Mouse (Mus musculus) bone marrow macrophage, adult 2 months (primary cell): ENCODE results near the gene Ahcyl1. TPM values are rescaled to one million over a fixed set of nuclear protein-coding genes. Genes with fewer than 3 reads are reported as not detected.
A peak's percentile ranks its signal among the peaks of the same experiment; 100 is the strongest.

Experiments used
- H3K27ac ChIP-seq: 2 replicates; pipeline ENCODE4 v1.5.1; 2012; ENCODE audit warnings: low read depth, low read length; ENCODE audit not compliant: insufficient read depth
- H3K4me1 ChIP-seq: 2 replicates; pipeline ENCODE4 v1.6.1; 2012; ENCODE audit warnings: low read length; ENCODE audit not compliant: control insufficient read depth, insufficient read depth
- H3K4me3 ChIP-seq: 2 replicates; pipeline ENCODE4 v1.5.1; 2012; ENCODE audit warnings: mild to moderate bottlenecking, low read length, moderate library complexity; ENCODE audit not compliant: insufficient read depth
- CTCF ChIP-seq: IDR thresholded peaks from 2 replicates; pipeline ENCODE4 v1.5.1; 2012; ENCODE audit warnings: low read depth, mild to moderate bottlenecking, low read length, moderate library complexity
- POLR2A ChIP-seq: IDR thresholded peaks from 2 replicates; pipeline ENCODE4 v1.6.1; 2012; ENCODE audit warnings: mild to moderate bottlenecking, low read depth, low read length, borderline replicate concordance
- polyA plus RNA-seq: library from polyadenylated mRNA; stranded (reverse); fragments of >200 nt; gene quantifications from 2 replicates; pipeline ENCODE4 v1.2.4, GENCODE M21; 2012; ENCODE audit not compliant: missing spikeins, insufficient read depth, insufficient read length

Ahcyl1 gene
- polyA plus RNA-seq = 87.4 and 97.2 TPM in 2 replicates

GRCm38 (mm10) chr3:107695948-107696881 is at the start of gene Ahcyl1:
Ahcyl1 (minus strand) TSS chr3:107696560.
- TF ChIP-seq POLR2A = no peak
- peak; percentile 91 for TF ChIP-seq CTCF

GRCm38 (mm10) chr3:107746026-107746425 is 49.7 kb upstream of the Ahcyl1 start:
- H3K4me1 ChIP-seq = peaks cover 6% of the 10 kb centered on the region
- no peak overlapping the region for H3K27ac ChIP-seq
- TF ChIP-seq CTCF = no peak
- TF ChIP-seq POLR2A = no peak
- no peak overlapping the region for H3K4me3 ChIP-seq

More at GRCm38 (mm10) chr3:107695948-107696881, at the start of gene Ahcyl1:
- H3K4me3 ChIP-seq = peak within 1 kb of the TSS; percentile 87
- H3K27ac ChIP-seq = peak within 1 kb of the TSS; percentile 50
- H3K4me1 ChIP-seq = peaks cover 5% of the 10 kb centered on the region; the same call in 1 of the 2 replicates

GRCm38 (mm10) chr3:107743650-107744049 is 47.3 kb upstream of the Ahcyl1 start:
- Histone ChIP-seq H3K4me3 (no peak overlapping the region), H3K27ac (no peak overlapping the region)
- TF ChIP-seq POLR2A (no peak), CTCF (no peak)

GRCm38 (mm10) chr3:107743107-107743506 is 46.7 kb upstream of the Ahcyl1 start:
- Histone ChIP-seq H3K4me1 (peaks cover 2% of the 10 kb centered on the region; the same call in 1 of the 2 replicates), H3K27ac (no peak overlapping the region), H3K4me3 (no peak overlapping the region)
- no peak for TF ChIP-seq POLR2A
- no peak for TF ChIP-seq CTCF

More at GRCm38 (mm10) chr3:107743650-107744049, 47.3 kb upstream of the Ahcyl1 start:
- peaks cover 2% of the 10 kb centered on the region; the same call in 1 of the 2 replicates for H3K4me1 ChIP-seq

GRCm38 (mm10) chr3:107742071-107742710 is 45.8 kb upstream of the Ahcyl1 start:
- Histone ChIP-seq H3K4me3 (no peak overlapping the region), H3K4me1 (peaks cover 2% of the 10 kb centered on the region; the same call in 1 of the 2 replicates), H3K27ac (no peak overlapping the region)
- TF ChIP-seq CTCF (no peak), POLR2A (no peak)

GRCm38 (mm10) chr3:107741387-107741786 is 45.0 kb upstream of the Ahcyl1 start:
- peaks cover 2% of the 10 kb centered on the region; the same call in 1 of the 2 replicates for H3K4me1 ChIP-seq
- H3K27ac ChIP-seq = no peak overlapping the region
- no peak for TF ChIP-seq CTCF
- no peak for TF ChIP-seq POLR2A
- no peak overlapping the region for H3K4me3 ChIP-seq

GRCm38 (mm10) chr3:107740578-107741207 is 44.3 kb upstream of the Ahcyl1 start:
- Histone ChIP-seq H3K27ac (no peak overlapping the region), H3K4me1 (peaks cover 2% of the 10 kb centered on the region; the same call in 1 of the 2 replicates)
- TF ChIP-seq CTCF = no peak
- no peak for TF ChIP-seq POLR2A

GRCm38 (mm10) chr3:107739966-107740365 is 43.6 kb upstream of the Ahcyl1 start:
- TF ChIP-seq POLR2A (no peak), CTCF (no peak)

More at GRCm38 (mm10) chr3:107740578-107741207, 44.3 kb upstream of the Ahcyl1 start:
- H3K4me3 ChIP-seq = no peak overlapping the region

GRCm38 (mm10) chr3:107739456-107739855 is 43.1 kb upstream of the Ahcyl1 start:
- Histone ChIP-seq H3K27ac (no peak overlapping the region), H3K4me1 (peaks cover 2% of the 10 kb centered on the region; the same call in 1 of the 2 replicates), H3K4me3 (no peak overlapping the region)
- no peak for TF ChIP-seq POLR2A
- TF ChIP-seq CTCF = no peak

More at GRCm38 (mm10) chr3:107739966-107740365, 43.6 kb upstream of the Ahcyl1 start:
- Histone ChIP-seq H3K4me1 (peaks cover 2% of the 10 kb centered on the region; the same call in 1 of the 2 replicates), H3K4me3 (no peak overlapping the region), H3K27ac (no peak overlapping the region)
